Mouse (Mus musculus) myocyte (in vitro differentiated cells): ENCODE measurements around the gene Cxcr5. TPM values are rescaled to one million over a fixed set of nuclear protein-coding genes. Genes with fewer than 3 reads are reported as not detected.
A peak's percentile ranks its signal among the peaks of the same experiment; 100 is the strongest.
"Not testable (repeated sequence)": the region's sequence is repeated elsewhere in the genome, so short reads cannot be mapped to it uniquely, and the experiment has no call there.

Experiments
- H3K27me3 ChIP-seq: one replicate; pipeline ENCODE4 v1.6.1; 2011; ENCODE audit not compliant: control insufficient read depth, insufficient read depth, insufficient read length
- H3K36me3 ChIP-seq: one replicate; pipeline ENCODE4 v1.6.1; 2011; ENCODE audit not compliant: control insufficient read depth, insufficient read depth
- H3K4me2 ChIP-seq: one replicate; pipeline ENCODE4 v1.6.1; 2011; ENCODE audit warnings: low read depth, control low read depth
- H3K4me3 ChIP-seq: one replicate; pipeline ENCODE4 v1.5.1; 2011; ENCODE audit warnings: mild to moderate bottlenecking, control low read depth, moderate library complexity
- H3K79me2 ChIP-seq: one replicate; pipeline ENCODE4 v1.6.1; 2011; ENCODE audit not compliant: control insufficient read depth, insufficient read depth
- H3ac ChIP-seq: one replicate; pipeline ENCODE4 v1.6.1; 2011; ENCODE audit not compliant: control insufficient read depth, insufficient read length
- CEBPB ChIP-seq: IDR thresholded peaks from 2 replicates; pipeline ENCODE4 v1.6.1; 2011; ENCODE audit warnings: mild to moderate bottlenecking, moderate library complexity; ENCODE audit not compliant: poor library complexity, insufficient read depth, severe bottlenecking
- E2F4 ChIP-seq: IDR thresholded peaks from one replicate; pipeline ENCODE4 v1.6.1; 2011; ENCODE audit warnings: mild to moderate bottlenecking, control low read depth, moderate library complexity; ENCODE audit not compliant: insufficient read depth
- MAX ChIP-seq: IDR thresholded peaks from one replicate; pipeline ENCODE4 v1.6.1; 2011; ENCODE audit warnings: low read depth, mild to moderate bottlenecking, control low read depth
- MYOD1 ChIP-seq, 3 experiments: IDR thresholded peaks; one replicate each; pipeline ENCODE4 v1.6.1; 2011; ENCODE audit warnings: control low read depth in 2 of 3, low read depth in 2 of 3, mild to moderate bottlenecking in 2 of 3, moderate library complexity in 1 of 3; ENCODE audit not compliant: insufficient read length in 2 of 3, control insufficient read depth in 1 of 3
- MYOG ChIP-seq, 3 experiments: IDR thresholded peaks; one replicate each; pipeline ENCODE4 v1.6.1; 2011; ENCODE audit warnings: control low read depth in 2 of 3, low read depth in 2 of 3, mild to moderate bottlenecking in 2 of 3; ENCODE audit not compliant: insufficient read length in 2 of 3, control insufficient read depth in 1 of 3, insufficient read depth in 1 of 3
- POLR2A ChIP-seq: IDR thresholded peaks from one replicate; pipeline ENCODE4 v1.6.1; 2011; ENCODE audit warnings: low read depth, mild to moderate bottlenecking, control low read depth, moderate library complexity; ENCODE audit not compliant: insufficient read length
- POLR2AphosphoS2 ChIP-seq: IDR thresholded peaks from one replicate; pipeline ENCODE4 v1.6.1; 2011; ENCODE audit warnings: low read depth, control low read depth; ENCODE audit not compliant: insufficient read length
- REST ChIP-seq: IDR thresholded peaks from one replicate; pipeline ENCODE4 v1.6.1; 2011; ENCODE audit warnings: mild to moderate bottlenecking, control low read depth, moderate library complexity; ENCODE audit not compliant: insufficient read depth, insufficient read length
- SRF ChIP-seq: IDR thresholded peaks from one replicate; pipeline ENCODE4 v1.6.1; 2011; ENCODE audit warnings: low read depth; ENCODE audit not compliant: control insufficient read depth, insufficient read length
- TCF12 ChIP-seq: IDR thresholded peaks from one replicate; pipeline ENCODE4 v1.6.1; 2011; ENCODE audit warnings: mild to moderate bottlenecking, control low read depth; ENCODE audit not compliant: poor library complexity, insufficient read depth, severe bottlenecking
- TCF3 ChIP-seq: IDR thresholded peaks from one replicate; pipeline ENCODE4 v1.6.1; 2011; ENCODE audit warnings: low read depth, control low read depth; ENCODE audit not compliant: insufficient read length
- USF1 ChIP-seq: IDR thresholded peaks from one replicate; pipeline ENCODE4 v1.6.1; 2011; ENCODE audit warnings: low read depth, mild to moderate bottlenecking, control low read depth, moderate library complexity
- polyA plus RNA-seq: library from polyadenylated mRNA; unstranded; fragments of >200 nt; fragmentation: generic; extraction: Trizol; gene quantifications from one replicate; pipeline ENCODE4 v1.2.1, GENCODE M21; 2012; ENCODE audit warnings: missing spikeins

Gene Cxcr5
- polyA plus RNA-seq, 1 experiment, result 0.01 TPM

- Histone ChIP-seq H3K27me3 (no peaks in the 10 kb centered on the region), H3K79me2 (no peaks in the 10 kb centered on the region), H3ac (no peak overlapping the region), H3K4me2 (no peak overlapping the region), H3K4me3 (no peak overlapping the region), H3K36me3 (no peaks in the 10 kb centered on the region)
- TF ChIP-seq MYOG (IDR thresholded peaks at IDR 0.05; ENCODE audit: control insufficient read depth in 1 of 3, insufficient read depth in 1 of 3, insufficient read length in 2 of 3, low read depth in 2 of 3) (peak; percentile 6 to 79 (median 15)), E2F4 (no peak), USF1 (no peak), MYOD1 (IDR thresholded peaks at IDR 0.05; ENCODE audit: control insufficient read depth in 1 of 3, insufficient read length in 2 of 3, low read depth in 2 of 3) (peak in 2 of 3 experiments; percentile 65 to 81), CEBPB (no peak), REST (no peak), MAX (no peak), TCF12 (no peak), TCF3 (no peak)
Observed at GRCm38 (mm10) chr9:44582390-44582789, 20.7 kb upstream of the Cxcr5 start.

- Histone ChIP-seq H3K79me2 (no peaks in the 10 kb centered on the region), H3K4me3 (no peak overlapping the region), H3K36me3 (no peaks in the 10 kb centered on the region), H3ac (no peak overlapping the region), H3K27me3 (no peaks in the 10 kb centered on the region), H3K4me2 (no peak overlapping the region)
- TF ChIP-seq CEBPB, result no peak
- no peak for TF ChIP-seq POLR2A
- TF ChIP-seq MYOD1 (IDR thresholded peaks at IDR 0.05; ENCODE audit: control insufficient read depth in 1 of 3, insufficient read length in 2 of 3, low read depth in 2 of 3), result peak in 1 of 3 experiments; percentile 18
Observed at GRCm38 (mm10) chr9:44581423-44581822, 19.7 kb upstream of the Cxcr5 start.

DNA sequence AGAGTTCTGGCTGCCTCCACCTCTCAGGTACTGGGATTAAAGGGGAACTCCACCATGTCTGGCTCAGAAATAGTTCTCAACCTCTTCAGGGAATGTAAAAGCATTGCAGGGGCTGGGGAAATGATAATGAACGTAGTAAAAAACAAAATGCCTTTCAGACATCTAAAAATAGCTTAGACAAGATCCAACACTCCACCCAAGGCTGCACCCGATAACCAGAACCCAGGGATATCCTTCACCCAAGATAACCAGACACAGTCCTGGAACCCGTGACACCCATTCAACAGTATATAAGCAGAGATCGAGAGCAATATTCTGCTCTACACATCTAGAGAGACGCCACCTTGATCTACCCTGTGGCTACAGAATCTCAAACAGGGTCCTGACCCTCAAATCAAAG, 18.4 kb upstream of the Cxcr5 start:
- Histone ChIP-seq H3K4me2 (no peak overlapping the region), H3K79me2 (no peaks in the 10 kb centered on the region), H3K36me3 (no peaks in the 10 kb centered on the region), H3ac (no peak overlapping the region), H3K27me3 (no peaks in the 10 kb centered on the region), H3K4me3 (no peak overlapping the region)
- TF ChIP-seq CEBPB (no peak), POLR2A (no peak), USF1 (no peak), POLR2AphosphoS2 (no peak)

DNA sequence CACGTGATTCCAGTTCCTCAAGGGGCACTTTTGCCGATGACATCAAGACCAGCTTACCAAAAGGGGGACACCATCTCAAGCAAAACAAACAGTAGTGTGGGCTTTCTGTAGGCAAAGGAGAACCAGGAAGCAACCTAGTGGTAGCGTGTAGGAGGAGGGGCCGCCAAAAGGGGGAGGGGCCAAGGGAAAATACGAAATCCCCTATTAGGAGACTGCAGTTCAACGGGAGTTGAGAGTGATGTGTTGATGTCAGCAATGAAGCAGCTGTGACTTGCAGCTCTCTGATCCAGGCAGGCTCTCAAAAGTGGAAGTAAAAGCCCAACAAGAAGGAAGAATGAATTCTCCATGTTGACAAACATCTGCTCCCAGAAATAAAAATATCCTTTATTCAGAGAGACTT, 17.7 kb upstream of the Cxcr5 start:
- Histone ChIP-seq H3K27me3 (no peaks in the 10 kb centered on the region), H3ac (no peak overlapping the region), H3K79me2 (no peaks in the 10 kb centered on the region), H3K4me2 (peak overlapping the region; percentile 42), H3K4me3 (no peak overlapping the region), H3K36me3 (no peaks in the 10 kb centered on the region)
- no peak for TF ChIP-seq POLR2AphosphoS2
- no peak for TF ChIP-seq SRF
- TF ChIP-seq USF1, result no peak
- no peak for TF ChIP-seq MYOD1 (IDR thresholded peaks at IDR 0.05; ENCODE audit: control insufficient read depth in 1 of 3, insufficient read length in 2 of 3, low read depth in 2 of 3)

DNA sequence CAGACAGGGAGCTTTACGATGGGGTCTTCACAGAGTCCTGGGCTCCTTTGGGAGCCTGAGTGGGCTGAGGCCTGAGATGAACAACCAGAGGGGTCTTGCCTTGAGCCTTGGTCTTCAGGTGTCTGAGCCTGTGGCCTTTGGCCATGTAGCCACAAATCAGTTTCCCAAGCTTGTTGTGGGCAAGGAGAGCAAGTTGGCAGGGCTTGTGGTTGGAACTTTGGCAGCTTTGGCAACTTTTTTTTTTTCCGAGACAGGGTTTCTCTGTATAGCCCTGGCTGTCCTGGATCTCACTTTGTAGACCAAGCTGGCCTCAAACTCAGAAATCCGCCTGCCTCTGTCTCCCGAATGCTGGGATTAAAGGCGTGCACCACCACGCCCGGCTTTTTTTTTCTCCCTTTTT, 14.4 kb upstream of the Cxcr5 start:
- not testable (repeated sequence) for H3K27me3 ChIP-seq, H3K4me3 ChIP-seq, H3K79me2 ChIP-seq, H3K4me2 ChIP-seq, H3ac ChIP-seq, H3K36me3 ChIP-seq

DNA sequence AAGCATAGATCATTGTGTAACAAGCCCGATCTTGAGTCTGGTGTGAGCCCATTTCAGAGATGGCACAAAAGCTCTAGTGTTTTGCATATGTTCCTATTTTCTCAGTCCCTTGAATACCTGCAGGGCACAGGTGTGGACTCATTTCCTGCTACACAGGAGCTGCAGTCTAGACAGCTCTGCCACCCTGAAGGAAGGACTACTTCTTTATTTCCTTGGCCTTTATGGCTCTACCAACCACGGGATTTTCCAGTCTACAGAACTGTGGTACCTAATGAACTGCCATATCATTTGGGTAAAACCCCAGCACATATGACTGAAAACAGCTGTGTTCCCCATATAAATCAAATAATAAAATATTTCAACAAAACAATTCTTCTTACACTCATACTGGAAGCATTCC, 13.4 kb upstream of the Cxcr5 start:
- Histone ChIP-seq H3ac (no peak overlapping the region), H3K4me3 (no peak overlapping the region), H3K79me2 (no peaks in the 10 kb centered on the region), H3K27me3 (no peaks in the 10 kb centered on the region), H3K36me3 (no peaks in the 10 kb centered on the region), H3K4me2 (no peak overlapping the region)
- TF ChIP-seq E2F4 (no peak), MYOG (IDR thresholded peaks at IDR 0.05; ENCODE audit: control insufficient read depth in 1 of 3, insufficient read depth in 1 of 3, insufficient read length in 2 of 3, low read depth in 2 of 3) (no peak), TCF3 (no peak), CEBPB (no peak), MYOD1 (IDR thresholded peaks at IDR 0.05; ENCODE audit: control insufficient read depth in 1 of 3, insufficient read length in 2 of 3, low read depth in 2 of 3) (no peak), SRF (no peak), MAX (no peak), POLR2AphosphoS2 (no peak), USF1 (no peak), TCF12 (no peak)
